Mouse (Mus musculus) brain, embryonic 18.5 days (tissue): ENCODE results near the gene Gm10320.

Experiments
- DNase-seq: peaks from one replicate; pipeline ENCODE4 v3.0.0-alpha.2; 2012; ENCODE audit warnings: low read depth, low spot score

The Gm10320 gene

DNA sequence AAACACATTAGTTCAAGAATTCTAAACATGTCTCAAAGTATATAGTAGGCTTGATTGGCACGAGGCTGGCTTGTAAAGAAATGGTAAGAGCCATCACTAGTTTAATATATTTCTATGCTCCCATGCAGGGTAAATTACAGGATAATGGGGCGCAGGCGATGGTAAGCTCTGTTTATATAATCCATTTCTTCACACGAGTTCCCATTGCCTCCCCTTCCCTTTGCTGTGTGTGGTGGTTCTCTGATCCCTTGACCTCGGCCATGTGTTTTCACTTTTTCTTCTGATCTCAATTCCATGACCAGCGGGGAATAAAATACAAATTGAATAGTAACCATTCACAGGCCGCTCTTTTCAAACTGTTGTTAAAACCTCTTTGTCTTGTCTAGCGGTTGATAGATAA, 11.8 kb upstream of the Gm10320 start:
- DNase-seq: no peak

DNA sequence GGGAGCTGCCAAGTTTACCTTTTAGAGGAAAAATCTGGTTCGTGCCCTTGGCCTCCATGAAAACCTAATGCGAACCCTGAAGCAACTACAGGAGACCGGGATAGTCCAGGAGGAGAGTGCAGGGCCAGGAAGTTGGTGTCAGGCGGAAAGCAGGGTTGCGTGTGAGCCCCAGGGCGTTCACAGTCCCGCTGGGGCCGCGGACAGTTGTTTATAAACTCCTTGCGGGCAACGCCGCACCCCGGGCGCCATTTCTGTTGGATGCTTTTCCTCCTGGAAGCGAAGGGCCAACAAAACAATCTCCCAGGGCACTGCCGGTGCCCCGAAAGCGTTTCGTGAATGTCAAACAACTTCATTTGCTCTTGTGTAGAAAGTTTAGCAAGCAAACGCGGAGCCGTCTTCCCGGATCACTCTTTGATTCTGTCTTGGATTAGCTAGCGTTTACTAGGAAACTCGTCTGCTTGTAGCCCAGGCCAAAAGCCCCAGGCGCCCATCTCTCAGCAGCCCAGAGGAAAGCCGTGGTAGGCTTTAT, 11.1 kb upstream of the Gm10320 start:
- no peak for DNase-seq

DNA sequence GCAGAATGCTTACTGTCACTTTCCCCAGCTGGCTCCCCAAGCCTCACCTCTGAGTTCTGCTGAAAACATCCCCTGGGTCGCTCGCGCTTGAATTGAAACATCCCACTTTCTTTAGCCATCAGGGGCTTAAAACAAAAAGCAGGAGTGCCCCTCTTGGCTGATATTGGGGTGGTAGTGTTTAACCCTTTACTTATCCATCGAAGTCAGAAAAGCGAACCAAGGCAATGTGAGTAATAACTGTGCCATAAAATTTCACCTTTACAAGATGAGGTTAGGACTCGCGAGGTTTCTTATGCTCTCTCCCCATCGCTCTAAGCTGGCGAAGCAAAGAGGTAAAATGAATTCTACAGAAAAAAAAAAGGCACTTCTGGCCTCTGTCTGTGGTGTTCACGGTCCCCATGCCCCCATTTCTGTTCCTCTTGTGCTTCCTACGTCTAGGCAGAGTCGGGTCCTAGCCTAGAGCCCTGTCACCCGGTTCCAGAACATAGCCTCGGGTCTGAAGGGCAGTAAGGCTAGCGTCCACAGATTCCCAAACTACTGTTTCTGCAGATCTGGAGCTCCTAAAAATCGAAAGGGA, 10.5 kb upstream of the Gm10320 start:
- DNase-seq: no peak

GRCm38 (mm10) chr13:98501321-98501720, 9.5 kb upstream of the Gm10320 start:
- no peak for DNase-seq

- DNase-seq: no peak
These were observed 8.8 kb upstream of the Gm10320 start for GRCm38 (mm10) chr13:98500471-98501125.

DNA sequence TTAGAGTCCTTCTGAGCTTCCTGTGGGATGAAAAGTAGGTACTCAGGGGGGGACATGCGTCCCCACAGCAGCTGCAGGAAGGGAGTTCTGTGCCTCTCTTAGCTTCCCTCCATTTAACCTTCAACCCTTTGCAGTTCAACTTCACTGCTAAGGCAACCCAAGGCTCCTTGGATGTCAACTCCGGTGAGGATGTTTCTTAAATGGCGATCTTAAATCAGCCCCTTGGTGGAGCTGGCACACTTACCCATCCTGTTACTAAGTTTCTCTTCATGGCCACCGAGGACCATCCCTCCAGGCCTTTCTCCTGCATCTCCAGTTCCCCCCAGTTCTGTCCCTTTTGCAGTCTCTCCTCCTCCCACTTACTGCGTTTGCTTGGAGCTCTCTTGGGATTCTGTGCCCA, 6.8 kb upstream of the Gm10320 start:
- no peak for DNase-seq

DNA sequence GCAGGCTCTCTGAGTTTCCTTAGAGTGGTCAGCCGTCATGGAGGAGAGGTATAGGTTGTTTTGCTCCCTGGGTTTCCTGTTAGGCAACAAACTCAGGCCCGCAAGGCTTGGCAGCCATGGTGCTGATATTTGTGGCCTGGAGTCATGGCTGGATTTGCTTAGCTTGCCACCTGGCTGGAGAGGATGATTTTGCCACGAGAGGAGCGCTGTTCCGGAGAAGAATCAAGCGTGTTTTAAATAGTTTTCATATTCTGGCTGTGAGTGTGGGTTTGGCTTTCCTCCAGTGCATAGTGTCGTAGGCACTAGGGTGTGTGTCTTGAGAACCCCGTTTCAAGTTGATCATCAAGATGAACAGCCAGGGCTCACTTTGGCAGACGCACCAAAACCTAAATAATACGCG, 6.3 kb upstream of the Gm10320 start:
- DNase-seq: no peak

- no peak for DNase-seq
These were observed 5.4 kb upstream of the Gm10320 start for GRCm38 (mm10) chr13:98496917-98497870.

DNA sequence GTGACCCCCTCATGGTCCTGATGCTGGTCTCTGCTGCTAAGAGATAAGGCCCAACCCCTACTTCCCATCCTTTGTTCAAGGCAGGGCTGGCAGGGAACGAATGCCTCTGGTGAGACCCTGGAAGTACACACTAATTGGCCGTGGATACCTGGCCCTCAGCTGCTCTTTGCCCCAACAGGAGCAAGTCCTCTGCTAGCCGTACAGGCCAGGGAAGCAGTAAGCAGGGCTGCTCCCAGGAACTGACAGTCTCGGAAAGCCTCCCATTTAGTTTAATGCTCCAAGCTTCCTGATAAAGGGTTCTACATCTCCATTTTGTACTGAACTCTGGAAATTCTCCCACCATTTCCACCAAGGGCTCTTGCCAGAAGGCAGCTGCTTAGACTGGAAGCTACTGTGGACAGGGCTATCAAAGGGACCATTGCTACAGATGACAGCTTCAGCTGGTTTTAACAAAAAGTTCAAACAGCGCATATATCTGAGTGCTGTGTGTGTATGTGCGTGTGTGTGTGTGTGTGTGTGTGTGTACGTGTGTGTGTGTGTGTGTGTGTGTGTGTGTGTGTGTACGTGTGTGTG, 2.8 kb upstream of the Gm10320 start:
- DNase-seq: no peak

DNA sequence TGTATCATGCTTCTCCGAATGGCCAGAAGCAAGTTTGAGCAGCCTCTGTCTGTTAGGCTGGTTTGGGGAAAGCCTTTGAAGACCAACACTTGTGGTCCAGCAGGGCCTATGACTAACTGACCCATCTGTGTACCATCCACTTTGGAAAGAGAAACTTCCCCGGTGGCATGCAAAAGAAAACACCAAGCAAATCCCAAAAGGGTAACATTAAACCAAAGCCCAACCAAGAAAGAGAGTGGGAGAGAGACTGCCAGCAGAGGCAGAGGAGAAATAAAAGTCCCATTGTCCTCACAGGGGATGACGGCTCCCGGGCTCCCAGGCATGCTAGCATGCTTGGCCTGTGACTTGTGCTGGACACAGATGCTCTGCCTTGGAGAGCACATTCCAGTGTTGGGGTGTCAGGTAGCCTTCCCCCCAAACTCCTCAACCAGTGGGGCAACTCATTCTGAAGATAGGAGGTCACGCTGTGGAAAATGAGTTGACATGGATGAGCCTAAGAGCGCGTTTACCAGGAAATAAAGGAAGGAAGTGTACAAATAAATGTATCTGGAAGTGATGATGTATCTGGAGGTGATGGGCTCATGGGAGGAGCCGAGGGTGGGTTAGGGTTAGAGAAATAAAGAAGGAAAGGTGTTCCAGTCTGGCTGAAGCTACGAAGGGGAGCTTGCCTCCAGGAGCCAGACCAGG, 911 bp upstream of the Gm10320 start:
- no peak for DNase-seq

GRCm38 (mm10) chr13:98486726-98487125, 5.1 kb downstream of the Gm10320 start:
- no peak for DNase-seq

DNA sequence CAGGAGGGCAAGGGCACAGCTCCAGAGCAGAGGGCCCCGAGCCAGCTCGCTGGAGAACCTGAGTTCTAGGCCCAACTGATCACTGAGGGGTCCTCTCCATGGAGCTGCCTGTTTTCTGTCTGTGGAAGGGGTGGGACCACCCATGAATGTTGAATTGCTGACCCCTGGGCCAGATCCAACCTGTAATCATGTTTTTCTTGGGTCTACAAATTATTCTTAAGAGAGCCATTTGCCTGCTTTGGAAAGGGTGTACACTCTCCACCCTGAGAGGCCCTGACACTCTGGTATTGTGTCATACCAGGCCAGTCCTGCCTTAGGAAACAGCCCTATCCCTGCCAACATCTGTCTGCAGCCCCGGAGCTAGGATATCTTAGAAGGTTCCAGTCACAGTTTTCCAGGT, 5.6 kb downstream of the Gm10320 start:
- DNase-seq: no peak

DNA sequence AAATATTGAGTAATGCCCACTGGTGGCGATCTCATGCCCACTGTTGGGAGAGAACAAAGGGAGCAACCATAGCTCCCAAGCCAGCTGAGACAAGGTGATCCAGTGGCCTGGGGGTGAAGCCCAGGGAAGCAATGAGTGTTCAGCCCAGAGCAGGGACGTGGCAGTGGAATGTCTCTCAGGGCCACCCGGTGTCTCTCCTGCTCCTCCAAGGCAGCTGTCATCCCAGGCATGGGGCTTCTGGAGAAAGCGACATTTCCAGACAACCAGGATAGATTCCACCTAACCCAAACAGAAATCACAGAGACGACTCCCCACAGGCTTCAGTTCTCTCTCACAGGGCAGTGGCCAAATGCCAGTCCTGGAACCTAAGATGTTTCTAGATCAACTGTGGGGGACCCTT, 6.4 kb downstream of the Gm10320 start:
- no peak for DNase-seq

DNA sequence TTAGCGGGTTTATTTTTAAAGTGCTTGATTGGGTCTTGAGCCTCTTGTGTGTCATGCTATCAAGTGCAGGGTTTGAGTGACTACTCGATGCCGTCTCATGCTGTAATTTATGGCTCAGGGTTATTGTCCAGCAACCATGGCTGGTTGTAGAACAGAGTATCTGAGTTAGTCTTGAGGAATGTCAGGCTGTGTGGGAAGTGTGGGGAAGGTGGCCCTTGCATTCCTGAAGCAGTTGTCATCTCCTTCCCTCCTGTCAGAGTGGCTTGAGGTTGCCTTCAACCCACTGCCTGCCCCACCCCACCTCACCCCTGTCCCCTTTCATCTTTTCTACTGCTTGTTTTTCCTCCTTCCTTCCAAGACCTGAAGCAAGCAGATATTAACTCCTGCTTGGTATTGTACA, 13.8 kb downstream of the Gm10320 start:
- DNase-seq: no peak

DNA sequence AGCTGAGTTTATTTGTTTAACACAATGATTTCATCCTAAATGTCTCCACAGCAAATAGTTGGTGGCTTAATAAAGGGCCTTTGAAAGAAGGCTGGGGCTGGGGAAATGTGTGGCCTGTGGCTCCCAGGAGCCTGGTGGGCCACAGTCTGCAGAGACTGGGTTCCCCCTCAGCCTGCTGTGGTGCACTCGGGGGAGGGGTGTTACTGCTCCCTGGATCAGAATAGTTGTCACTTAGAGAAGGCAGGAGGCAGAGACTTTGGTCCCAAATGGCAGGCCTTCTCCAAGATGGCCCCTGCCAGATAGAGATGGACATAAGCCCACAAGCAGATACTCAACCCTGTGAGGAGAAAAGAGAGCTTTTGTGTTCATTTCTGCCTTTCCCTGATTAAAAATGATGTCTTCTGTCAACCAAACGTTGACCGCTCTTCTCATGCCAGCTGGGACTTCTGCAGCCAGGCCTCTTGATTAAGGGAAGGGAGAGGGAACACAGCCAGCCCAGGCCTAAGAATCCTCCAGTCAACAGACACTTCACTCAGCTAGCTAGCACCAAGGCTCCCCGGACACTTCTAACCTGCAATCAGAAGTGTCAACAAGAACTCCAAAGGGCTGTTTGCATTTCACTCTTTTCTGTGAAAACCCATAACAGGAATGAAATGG, 14.8 kb downstream of the Gm10320 start:
- DNase-seq: no peak

DNA sequence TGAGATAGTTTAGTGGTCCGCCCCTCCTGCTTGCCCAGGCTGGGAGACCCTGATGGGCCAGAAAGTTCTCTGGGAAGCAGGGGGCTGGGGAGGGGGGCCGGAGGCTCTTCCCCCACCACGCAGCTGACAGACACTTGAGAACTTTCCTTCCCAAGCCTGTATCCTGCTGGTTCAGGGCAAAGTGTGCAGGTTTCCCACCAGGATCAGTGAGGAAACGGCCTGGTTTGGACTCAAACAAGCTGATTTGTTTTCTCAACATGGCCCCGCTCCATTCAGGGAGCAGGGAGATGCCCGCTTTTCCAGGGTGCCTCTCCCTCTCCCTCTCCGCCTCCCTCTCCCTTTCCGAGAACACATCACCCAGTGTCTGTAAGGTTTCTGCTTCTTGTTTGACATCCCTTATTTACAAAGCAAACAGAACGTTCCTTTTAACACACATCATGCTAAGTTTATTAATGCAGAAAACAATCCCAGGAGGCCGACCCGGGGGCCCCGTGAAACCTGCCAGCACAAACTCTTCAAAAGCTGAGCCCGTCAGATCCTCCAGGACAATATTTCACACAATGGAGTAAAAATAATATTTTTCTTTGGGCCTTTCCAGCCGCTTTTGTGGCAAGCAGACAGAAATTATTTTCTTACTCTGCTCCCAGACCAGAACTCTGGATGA, 15.5 kb downstream of the Gm10320 start:
- no peak for DNase-seq

DNA sequence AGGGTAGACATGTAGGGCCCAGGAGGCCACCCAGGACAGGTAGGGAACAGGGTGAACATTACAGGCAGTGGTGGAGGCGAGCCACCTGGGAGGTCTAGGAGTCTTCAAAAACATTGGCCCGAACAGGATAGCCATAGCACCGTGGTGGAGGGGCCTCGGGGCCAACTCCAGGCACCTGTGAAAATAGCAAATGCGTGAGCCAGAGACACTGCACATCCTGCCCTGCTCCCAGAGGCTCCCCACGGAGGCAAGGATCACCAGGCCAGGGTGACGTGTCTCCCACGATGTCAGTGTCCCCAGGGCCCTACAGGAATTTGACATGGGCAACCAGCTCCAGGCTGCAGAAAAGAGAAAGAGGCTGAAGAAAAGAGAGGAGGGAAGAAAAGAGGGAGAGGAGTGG, 16.1 kb downstream of the Gm10320 start:
- DNase-seq: no peak

DNA sequence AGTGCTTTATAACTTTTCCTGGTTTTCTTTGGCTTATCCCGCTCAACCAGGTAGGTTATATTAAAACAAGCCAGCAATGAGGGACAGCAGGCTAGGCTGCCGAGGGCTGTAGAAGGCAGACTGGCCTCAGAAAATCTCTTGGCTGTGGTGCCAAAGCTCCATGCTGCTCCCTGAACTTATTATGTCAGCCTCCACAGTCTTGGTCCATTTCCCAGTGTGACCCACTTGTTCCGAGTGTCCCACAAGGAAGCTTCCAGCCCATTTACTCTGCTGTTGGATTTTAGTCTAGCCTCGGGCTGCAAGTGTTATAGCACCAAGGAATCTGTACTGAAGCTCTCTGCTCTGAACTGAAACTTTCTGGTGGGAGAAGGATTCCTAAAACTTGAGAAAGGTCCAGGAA, 18.8 kb downstream of the Gm10320 start:
- no peak for DNase-seq

GRCm38 (mm10) chr13:98471756-98472155, 20.0 kb downstream of the Gm10320 start:
- no peak for DNase-seq

- DNase-seq: no peak
These were observed 21.5 kb downstream of the Gm10320 start for GRCm38 (mm10) chr13:98470321-98470720.
